Mouse (Mus musculus): ENCODE data around the gene Aox1. TPM values are rescaled to one million over a fixed set of nuclear protein-coding genes. Genes with fewer than 3 reads are reported as not detected.
A peak's percentile ranks its signal among the peaks of the same experiment; 100 is the strongest.
"Not testable (repeated sequence)": the region's sequence is repeated elsewhere in the genome, so short reads cannot be mapped to it uniquely, and the experiment has no call there.

Gene Aox1
- total RNA-seq (2015) = not detected in 2 replicates
- total RNA-seq (2017) = not detected in 2 replicates

DNA sequence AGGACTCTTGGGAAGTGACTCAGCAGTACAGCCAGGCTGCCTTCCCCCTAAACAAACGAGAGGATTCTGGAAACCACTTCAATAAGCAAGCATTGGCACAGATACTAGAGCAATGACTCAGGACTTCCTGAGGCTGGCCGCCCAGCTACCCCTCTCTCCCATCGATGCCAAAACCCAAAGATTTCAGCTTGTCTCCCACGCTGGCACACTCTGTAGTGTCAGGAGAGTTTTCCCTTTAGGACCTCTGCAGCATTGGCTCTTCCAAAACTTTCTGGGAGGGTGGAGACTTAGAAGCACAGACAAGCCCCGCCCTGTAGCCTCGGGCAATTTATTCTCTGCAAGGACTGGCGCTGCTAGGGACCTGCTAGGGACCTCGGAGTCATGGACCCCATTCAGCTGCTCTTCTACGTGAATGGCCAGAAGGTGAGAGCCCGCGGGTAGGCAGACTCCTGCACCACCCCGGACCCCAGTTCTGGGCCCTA lies at the start of gene Aox1:
Gene Aox1 (plus strand): TSS at position 296 of the 482 bp plus-strand sequence.
- peak; percentile 88 for ATAC-seq (replicated peaks; ENCODE audit: poor library complexity)

DNA sequence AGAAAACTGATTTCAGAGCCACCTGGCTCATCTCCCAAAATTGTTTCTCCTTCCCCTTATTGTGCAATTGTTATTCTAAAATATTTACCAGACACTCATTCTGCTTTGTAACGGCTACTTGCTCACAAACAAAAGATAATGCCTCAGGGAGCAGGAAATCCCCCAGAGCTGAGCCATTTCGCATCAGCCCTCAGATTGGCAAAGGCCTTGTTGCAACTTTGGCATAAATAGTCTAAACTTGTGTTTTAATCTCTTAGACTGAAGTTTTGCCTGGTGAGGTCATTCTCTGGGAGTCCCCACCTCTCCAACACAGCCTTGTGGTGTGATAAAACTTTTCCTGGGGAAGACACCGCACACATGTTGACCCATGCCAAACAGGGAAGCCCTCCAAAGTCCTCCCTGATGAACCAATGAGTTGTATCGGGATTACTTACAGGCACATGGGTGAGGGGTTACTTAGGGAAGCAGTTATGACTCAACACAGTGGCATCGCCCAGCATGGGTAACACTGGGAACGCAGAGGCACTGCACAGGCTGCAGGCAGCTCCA lies 40.6 kb upstream of the Aox1 start:
- ATAC-seq (replicated peaks; ENCODE audit: poor library complexity) = 0 out of 2 replicates have a peak, but pooled peaks have one; percentile 20

DNA sequence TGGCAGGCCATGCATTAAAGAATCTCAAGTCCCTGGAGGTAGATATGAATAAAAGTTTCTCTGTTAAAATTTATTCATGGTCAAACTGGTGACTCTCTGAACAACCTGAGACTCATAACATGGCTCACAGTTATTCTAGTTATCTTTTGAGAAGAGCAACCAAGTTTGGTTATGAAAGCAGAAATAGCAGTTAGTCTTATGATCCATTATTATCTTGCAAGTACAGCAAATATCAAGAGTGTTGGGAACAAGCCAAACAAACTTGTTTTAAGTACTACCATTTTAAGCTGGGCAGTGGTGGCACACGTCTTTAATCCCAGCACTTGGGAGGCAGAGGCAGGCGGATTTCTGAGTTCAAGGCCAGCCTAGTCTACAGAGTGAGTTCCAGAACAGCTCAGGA lies 38.5 kb upstream of the Aox1 start:
- ATAC-seq (replicated peaks; ENCODE audit: poor library complexity) = no peak

DNA sequence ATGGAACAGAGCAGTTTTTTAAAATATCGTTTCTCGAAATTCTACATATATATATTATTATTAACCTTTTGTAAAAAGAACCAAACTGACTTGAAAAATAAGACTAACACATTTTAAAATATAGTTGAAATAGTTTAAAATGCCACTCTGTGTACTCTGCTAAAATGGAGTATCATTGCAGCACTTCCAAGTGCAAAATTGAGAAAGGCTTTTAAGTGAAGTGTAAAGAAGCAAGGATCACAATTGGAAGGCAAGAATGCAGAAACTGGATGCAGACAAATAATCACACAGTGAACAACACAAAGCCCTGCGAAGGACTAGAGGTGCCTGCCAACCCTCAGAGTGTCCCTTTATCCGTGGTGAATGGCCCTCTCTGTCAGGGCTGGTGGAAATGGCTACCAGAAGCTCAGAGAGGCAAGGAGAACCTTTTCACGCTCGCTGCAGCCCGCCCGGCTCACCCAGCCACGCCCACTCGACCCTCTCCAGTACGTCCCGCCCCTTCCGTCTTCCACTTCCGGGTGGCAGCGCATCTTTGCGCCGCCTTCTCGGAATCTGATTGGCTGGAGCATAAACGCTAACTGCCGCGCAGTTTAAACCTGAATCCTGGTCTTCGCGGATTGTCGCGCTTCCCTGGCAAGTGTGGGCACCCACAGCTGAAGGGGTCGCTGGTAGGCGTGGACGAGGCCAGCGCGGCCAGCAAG lies 34.1 kb upstream of the Aox1 start, which contains the start of gene Sgo2a:
Gene Sgo2a (plus strand): TSS at position 540 of the 701 bp plus-strand sequence.
- ATAC-seq (replicated peaks; ENCODE audit: poor library complexity) = peak; percentile 99

DNA sequence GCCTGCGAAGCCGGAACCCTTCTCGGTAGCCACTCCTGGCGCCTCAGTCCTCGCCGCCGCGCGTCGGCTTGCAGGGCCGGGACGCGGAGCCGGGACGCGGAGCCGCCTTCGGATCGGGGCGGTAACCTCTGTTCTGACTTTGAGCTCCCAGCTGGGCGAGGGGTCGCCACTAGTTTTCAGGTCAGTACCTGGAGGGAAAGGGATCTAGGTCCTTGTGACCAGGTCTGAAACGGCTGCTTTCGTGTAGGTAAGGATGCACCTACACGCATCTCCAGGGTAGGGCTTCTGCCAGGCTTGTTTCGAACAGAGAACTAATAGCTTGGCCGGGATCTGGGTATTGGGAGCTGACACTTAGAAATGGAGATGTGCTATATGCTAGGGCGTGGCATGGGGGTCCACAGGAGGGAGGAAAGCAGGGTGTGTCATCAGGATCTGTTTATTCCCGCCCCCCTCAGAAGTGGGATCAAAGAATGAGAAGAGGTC lies 33.6 kb upstream of the Aox1 start:
- peak; percentile 21; the same call in 1 of the 2 replicates for ATAC-seq (replicated peaks; ENCODE audit: poor library complexity)

DNA sequence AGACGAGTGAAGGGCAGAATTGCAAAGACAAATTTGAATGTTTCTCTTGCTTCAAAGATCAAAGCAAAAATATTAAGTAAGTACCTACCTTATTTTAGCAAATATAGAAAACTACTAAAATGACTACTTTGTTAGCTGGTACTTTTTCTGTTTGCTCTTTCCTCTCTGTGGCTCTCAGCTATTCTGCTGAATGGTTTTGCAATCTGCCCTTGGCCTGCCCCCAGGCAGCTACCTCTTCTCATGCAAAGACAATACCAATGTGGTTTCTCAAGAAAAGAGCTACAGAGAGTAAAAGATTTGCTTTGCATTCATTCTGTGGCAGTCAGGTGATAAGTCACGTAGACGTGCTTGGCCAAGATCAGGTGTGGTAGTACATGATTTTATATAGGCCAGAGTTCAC lies 31.6 kb upstream of the Aox1 start:
- no peak for ATAC-seq (replicated peaks; ENCODE audit: poor library complexity)

DNA sequence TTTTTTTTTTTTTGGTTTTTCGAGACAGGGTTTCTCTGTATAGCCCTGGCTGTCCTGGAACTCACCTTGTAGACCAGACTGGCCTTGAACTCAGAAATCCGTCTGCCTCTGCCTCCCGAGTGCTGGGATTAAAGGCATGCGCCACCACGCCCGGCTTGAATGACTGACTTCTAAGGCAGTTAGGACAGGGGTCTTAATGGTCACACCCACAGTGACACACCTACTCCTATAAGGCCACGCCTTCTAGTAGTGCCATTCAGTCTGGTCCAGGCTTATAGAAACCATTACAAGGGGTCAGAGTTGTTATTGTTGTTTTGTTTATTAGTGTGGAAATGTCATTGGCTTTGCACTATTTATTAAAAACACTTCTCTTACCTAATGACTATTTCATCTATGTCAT lies 23.3 kb upstream of the Aox1 start:
- ATAC-seq (replicated peaks; ENCODE audit: poor library complexity) = not testable (repeated sequence)

DNA sequence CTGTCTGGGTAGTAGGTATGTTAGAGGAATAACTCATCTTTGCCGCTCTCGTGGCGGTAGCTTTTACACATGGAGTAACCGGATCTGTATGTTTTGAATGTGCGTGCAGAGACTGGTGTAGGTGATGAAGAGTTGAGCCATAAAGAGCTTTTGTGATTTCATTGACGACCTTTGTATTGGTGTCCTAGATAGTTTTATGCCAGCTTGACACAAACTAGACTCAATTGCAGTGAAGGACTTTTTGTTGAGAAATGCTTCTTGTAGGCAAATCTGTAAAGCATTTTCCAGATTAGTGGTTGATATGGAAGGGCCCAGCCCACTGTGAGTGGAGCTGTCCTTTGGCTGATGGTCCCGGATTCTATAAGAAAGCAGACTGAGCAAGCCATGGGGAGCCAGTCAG lies 10.9 kb upstream of the Aox1 start, which contains the start of gene Kctd18:
Gene Kctd18 (minus strand): TSS at position 101 of the 400 bp plus-strand sequence.
- no peak for ATAC-seq (replicated peaks; ENCODE audit: poor library complexity)

DNA sequence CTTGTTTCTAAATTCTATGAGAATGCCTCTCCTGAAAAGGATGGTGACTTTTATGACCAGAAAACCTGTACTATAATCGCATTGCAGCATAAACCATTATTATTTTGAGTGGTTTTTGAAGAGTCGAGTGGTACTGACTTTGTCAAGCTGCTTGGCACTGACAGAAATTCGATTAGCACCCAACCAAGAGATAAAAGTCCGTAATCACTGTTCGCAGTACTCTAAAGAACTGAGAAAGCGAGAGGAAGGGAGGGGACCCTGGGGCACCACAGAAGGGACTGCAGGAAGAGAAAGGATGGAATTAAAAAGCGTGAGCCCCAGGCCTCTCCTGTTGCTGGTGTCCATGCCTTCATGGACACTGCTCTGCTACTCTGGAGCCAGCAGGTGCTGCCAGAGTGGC lies 2.0 kb upstream of the Aox1 start:
- peak; percentile 17; the same call in 1 of the 2 replicates for ATAC-seq (replicated peaks; ENCODE audit: poor library complexity)

DNA sequence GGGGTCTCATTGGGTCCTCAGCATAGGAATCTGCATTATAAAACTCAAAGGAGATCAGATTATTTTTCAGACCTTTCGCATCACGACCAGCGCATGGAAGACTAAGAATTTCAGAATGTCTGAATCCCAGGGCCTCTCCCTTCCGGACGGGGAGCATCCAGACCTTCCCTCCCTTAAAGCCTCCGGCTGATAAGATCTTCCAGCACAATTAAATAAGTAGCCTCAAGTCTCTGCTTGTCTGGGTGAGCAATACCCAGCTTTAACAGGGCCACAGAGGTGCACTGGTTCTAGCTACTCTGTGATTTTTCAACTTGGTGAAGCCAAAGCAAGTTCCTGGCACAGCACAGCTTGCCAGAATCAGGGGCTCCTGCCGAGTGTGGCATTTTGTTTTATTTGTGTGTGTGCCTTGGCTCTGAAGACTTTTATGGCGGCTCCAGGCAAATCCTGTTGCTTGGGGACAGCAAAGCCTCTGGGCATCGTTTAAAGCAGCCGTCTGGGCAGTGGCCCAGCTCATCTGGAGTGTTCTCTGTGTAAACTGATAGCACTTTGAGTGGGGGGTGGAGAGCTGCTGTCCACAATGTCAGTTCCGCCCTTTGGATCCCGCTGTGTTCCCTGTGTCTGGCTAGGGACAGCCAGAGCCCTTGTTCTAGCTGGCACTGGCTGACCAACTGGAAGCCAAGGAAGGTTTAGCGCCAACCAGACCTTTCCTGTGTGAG lies 583 bp downstream of the Aox1 start:
- no peak for ATAC-seq (replicated peaks; ENCODE audit: poor library complexity)

DNA sequence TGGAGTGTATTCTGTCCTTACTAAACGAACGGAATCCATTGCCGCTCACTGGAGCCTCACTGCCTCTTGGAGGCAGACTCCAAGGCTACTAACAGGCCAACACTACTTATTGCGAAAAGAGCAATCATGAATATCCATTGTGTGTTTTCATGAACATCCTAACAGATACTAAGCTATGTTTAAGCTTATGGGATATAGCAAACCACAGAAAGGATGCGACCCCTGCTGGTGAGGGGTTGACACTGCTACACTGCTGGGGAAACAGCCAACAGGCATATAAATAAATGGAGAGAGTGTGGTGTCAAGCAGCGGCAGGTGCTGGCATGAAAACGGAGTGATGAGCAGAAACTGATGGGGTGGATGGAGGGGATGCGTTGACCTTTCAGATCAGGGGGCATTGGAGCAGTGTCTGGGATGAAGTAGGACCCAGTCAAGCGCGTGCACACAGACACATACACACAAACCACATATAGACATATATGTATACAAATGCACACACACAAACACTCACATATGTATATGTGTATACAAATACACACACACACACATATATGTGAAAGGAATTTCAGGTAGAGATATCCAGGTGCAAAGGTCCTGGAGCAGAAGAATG lies 1.5 kb downstream of the Aox1 start:
- ATAC-seq (replicated peaks; ENCODE audit: poor library complexity) = peak; percentile 75

DNA sequence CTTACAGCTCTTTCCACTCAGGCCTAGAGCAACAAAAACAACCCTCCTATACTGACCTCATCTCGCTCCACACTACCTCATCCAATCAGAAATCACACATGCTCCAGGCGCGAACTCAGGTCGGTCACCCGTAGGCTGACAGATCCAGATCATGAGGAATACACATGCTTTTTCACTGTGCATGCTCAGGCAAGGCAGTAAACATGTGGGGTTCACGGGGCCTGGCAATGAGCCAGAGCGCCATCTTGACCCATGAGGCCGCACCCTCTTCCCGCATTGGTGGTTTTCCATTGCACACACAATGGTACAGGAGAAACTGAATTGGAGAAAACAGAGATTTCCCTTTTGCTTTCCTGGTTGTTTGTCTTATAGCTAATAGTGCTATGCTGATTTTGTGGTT lies 7.6 kb downstream of the Aox1 start:
- ATAC-seq (replicated peaks; ENCODE audit: poor library complexity) = not testable (repeated sequence)

DNA sequence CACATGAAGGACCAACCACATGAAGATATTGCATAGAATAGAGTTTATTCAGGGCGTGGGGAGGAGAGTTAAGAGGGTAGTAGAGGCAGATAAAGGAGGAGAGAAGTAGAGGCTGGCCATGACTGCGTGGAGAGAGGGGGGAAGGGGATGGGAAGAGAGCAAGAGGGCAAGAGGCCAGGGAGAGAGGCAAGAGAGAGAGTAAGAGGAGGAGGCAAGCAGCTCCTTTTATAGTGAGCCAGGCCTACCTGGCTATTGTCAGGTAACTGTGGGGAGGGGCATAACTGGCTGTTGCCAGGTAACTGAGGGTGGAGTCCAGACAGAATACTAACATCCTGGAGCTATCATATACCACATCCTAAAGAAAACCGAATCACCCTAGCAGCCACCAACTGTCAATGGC lies 15.3 kb downstream of the Aox1 start:
- ATAC-seq (replicated peaks; ENCODE audit: poor library complexity) = no peak

DNA sequence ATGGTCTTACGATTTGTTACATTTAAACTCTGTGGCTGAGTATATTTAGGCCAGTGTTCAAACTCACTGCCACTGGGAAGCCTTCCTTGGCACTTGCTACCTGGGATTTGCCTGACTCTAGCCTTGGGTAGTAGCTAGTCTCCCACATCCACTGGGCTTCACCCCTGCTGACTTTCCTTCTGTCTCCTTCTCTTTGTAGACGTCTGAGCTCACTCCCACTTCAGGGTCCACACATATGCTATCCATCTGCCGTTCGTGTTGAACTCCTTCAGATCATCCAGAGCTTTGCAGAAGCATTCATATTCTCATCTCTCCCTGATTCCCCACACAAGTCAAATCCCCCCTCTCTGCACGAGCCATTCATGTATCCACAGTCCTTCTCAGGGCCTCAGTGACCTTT lies 15.8 kb downstream of the Aox1 start:
- ATAC-seq (replicated peaks; ENCODE audit: poor library complexity) = no peak

DNA sequence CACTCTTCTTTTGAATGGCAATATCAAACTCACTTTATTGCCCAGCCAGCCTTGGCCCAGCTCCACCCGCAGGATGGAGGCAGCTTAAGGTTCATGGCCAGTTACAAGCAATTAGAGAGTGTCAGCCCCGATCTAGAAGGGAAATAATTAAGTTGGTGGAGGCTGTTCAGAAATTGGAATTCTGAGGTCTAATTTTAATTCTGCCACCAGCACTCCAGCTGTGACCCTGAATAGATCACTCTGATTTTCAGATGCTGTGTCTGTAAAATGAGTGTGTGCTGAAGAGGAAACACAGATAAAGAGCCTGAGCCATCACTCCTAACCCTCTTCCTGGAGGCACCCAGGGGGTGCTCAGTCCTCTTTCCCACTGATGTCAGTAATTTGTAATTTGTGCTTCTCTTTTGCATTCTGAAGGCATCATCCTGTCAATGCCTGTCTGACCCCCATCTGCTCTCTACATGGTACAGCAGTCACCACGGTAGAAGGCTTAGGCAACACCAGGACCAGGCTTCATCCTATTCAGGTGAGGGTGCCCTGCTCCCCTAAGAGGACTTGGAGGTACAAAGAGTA lies 17.1 kb downstream of the Aox1 start:
- ATAC-seq (replicated peaks; ENCODE audit: poor library complexity) = no peak

DNA sequence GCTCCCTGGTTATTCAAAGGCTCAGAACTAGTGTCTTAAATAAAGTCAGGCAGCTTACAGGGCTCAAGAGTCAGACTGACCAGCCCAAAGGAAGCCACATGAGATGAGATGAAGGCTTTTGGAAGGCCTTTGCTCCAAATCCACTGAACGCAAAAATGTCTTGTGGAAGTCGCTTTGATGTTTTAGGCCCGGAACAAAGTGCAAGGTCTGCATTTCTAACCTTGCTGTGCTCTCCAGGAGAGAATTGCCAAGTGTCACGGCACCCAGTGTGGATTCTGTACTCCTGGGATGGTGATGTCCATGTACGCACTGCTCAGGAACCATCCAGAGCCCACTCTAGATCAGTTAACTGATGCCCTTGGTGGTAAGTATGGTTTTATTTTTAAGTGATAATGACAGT lies 19.4 kb downstream of the Aox1 start:
- ATAC-seq (replicated peaks; ENCODE audit: poor library complexity) = no peak

DNA sequence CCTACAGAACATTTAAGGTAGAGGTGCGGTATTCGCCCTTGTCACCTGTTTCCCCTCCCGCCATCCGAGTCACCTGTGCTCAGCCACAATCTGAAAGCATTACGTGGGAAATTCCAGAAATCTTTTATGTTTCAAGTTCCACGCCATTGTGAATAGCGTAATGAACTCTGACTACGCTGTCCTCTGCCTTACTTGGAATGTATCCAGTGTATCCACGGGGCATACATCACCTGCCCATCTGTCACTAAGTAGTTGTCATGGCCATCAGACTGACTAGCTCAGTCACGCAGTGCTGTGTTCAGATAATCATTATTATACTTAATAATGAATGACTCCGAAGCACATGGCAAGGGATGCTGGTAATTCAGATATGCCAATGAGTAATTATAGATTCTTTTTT lies 25.9 kb downstream of the Aox1 start:
- ATAC-seq (replicated peaks; ENCODE audit: poor library complexity) = no peak

DNA sequence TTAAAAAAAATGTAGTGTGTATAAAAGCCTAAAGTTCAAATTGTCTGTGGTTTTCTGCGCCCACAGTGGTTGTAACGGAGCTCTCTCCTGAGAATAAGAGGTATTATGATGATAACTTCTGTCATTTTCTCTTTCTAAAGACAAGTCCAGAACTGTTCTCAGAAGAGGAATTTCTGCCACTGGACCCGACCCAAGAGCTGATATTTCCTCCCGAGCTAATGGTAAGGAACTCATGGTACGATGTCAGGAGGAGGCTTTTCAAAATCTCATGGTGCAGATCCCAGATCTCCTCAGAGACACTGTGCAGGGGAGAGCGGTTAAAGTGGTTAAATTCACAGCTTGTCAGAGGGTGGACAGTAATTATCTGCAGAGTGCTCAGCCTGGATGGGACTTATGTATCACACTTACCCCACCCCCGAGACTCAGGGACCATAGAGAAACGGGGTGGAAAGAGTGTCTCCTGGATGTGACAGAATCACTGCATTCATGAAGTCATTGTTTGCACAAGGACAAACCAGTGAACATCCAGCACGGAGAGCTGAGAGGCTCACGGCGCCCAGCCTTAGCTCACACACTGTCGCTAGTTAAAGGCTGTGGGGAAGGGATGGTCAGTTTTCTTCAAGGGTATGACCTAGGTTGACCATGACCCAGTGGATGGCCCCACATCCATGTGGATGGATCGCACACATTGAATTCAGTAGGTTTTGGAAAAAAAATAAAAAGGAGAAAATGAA lies 26.5 kb downstream of the Aox1 start:
- no peak for ATAC-seq (replicated peaks; ENCODE audit: poor library complexity)

DNA sequence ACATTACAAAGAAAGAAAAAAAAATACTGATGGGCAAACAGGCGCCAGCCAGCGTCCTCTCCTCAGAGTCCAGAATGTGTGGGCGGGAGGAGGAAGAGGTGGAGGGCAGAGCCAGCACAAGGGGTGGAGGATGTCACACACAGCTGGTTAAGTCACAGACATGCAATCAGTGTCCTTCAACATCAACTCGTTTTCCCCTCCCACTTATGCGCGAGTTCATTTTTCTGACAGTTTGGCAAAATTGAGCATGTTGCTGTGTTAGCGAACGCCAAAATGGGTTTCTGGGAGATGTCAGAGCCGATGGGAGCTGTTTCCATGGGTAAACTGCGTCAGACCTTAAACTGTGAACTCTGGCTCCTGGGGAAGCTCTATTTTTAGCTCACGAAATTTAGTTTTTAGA lies 27.2 kb downstream of the Aox1 start:
- no peak for ATAC-seq (replicated peaks; ENCODE audit: poor library complexity)

DNA sequence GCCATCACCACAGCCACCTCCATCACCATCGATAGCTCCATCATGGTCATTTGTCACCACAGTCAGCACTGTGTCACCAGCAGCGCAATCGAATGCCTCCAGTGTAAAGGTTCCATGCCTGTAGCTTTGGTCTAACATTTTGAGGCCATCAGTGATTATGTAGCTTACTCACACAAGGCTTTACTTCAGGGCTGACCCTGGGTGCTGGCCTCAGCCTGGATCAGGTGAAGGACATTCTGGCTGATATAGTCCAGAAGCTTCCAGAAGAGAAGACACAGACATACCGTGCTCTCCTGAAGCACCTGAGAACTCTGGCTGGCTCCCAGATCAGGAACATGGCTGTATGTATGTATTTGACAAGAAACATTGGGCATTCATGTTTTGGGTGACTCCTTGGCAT lies 29.1 kb downstream of the Aox1 start:
- ATAC-seq (replicated peaks; ENCODE audit: poor library complexity) = no peak

All from megakaryocyte progenitor cell, adult 5-6 weeks (primary cell).